Mouse (Mus musculus): ENCODE data around the gene Nudt8. TPM values are rescaled to one million over a fixed set of nuclear protein-coding genes. Genes with fewer than 3 reads are reported as not detected.
A peak's percentile ranks its signal among the peaks of the same experiment; 100 is the strongest.

Nudt8 gene
- polyA plus RNA-seq, 1 experiment from 2014 or later: 26.8 TPM

DNA sequence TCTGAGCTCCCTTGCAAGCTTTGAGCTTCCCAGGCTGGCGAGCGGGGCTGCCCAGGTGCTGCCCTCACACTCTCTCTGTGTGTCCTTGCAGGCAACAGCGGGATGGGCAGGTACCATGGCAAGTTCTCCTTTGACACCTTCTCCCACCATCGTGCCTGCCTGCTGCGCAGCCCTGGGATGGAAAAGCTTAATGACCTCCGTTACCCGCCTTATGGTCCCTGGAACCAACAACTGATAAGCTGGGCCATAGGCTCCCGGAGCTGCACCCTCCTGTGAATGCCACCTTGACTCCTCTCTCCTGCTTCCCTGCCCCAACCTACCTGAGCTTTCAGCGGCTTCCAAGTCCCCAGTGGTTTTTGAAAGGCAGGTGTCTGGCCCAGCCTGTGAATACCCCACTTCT is 19.5 kb upstream of the Nudt8 start:
- Histone ChIP-seq H3K4me1 (ENCODE audit: control insufficient read depth, insufficient read depth, low read length) (no peaks in the 10 kb centered on the region), H3K36me3 (ENCODE audit: control insufficient read depth, insufficient read depth, low read length) (no peaks in the 10 kb centered on the region), H3K9me3 (ENCODE audit: control insufficient read depth, low read length) (no peaks in the 10 kb centered on the region), H3K27me3 (ENCODE audit: control insufficient read depth, insufficient read depth, low read length) (no peaks in the 10 kb centered on the region), H3K27ac (replicated peaks; ENCODE audit: low read depth, low read length) (no peak overlapping the region), H3K4me2 (ENCODE audit: low read length) (no peak overlapping the region), H3K4me3 (replicated peaks; ENCODE audit: low read depth, low read length) (no peak overlapping the region), H3K9ac (replicated peaks; ENCODE audit: low read length) (no peak overlapping the region)
- no peak for DNase-seq
- 75% methylated on average over 9 of the region's 9 CpGs for WGBS
- ATAC-seq (ENCODE audit: low FRiP score, low TSS enrichment): no peak

DNA sequence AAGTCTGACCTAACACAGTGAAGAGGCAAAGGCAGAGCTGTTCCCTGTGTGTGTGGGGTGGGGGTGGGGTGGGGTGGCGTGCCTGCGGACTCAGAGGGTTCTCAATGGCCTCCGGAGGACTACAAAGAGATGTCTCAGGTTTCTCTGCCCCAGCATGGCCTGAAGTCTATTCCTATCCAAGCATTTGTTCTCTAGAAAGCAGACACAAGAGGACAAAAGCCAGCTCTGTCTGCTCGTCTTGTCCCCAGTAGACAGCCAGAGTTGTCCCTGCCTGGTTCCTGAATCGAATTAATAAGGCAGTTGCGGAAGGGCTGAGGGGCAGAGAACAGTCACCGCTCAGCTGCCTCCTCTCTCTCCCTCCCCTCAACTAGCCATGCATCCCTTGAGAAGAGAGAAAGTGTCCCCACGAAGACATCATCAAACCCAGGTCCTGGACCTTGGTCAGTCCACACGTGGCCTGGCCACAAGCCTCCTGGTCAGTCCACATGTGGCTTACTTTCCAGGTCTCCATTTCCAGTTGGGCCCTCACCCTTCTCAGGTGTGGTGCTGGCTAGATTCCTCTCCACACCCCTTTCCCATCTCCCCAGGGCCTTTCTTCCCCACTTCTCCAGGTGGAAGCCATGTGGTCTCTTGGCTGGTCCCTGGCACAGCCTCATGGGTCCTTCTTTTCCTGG is 16.7 kb upstream of the Nudt8 start:
- Histone ChIP-seq H3K9me3 (ENCODE audit: control insufficient read depth, low read length) (no peaks in the 10 kb centered on the region), H3K27ac (replicated peaks; ENCODE audit: low read depth, low read length) (no peak overlapping the region), H3K9ac (replicated peaks; ENCODE audit: low read length) (no peak overlapping the region), H3K4me3 (replicated peaks; ENCODE audit: low read depth, low read length) (no peak overlapping the region), H3K4me2 (ENCODE audit: low read length) (no peak overlapping the region), H3K27me3 (ENCODE audit: control insufficient read depth, insufficient read depth, low read length) (no peaks in the 10 kb centered on the region), H3K4me1 (ENCODE audit: control insufficient read depth, insufficient read depth, low read length) (no peaks in the 10 kb centered on the region), H3K36me3 (ENCODE audit: control insufficient read depth, insufficient read depth, low read length) (no peaks in the 10 kb centered on the region)
- WGBS: 17% methylated on average over 9 of the region's 9 CpGs
- DNase-seq (no peak), ATAC-seq (ENCODE audit: low FRiP score, low TSS enrichment) (no peak)

DNA sequence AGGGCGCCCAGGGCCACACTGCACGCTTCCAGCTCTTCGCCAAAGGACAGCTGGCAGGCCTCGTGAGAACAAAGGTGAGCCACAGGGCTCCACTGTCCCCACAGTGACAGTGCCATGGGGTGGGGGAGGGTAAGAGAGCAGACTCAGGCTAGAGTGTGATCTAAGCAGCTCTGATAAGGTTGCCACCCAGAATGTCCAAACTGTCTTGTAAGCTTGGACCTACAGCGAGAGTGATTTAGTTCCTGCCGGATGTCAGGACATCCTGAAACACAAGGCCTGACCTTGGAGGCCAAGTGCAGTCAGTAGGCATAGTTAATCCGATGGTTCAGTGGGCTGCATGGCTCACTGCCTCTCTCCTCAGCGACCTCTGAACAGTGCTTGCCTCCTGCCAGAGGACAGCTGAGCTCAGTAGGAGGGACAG is 15.1 kb upstream of the Nudt8 start:
- ATAC-seq (ENCODE audit: low FRiP score, low TSS enrichment): no peak
- Histone ChIP-seq H3K9ac (replicated peaks; ENCODE audit: low read length) (no peak overlapping the region), H3K9me3 (ENCODE audit: control insufficient read depth, low read length) (no peaks in the 10 kb centered on the region), H3K4me1 (ENCODE audit: control insufficient read depth, insufficient read depth, low read length) (no peaks in the 10 kb centered on the region), H3K36me3 (ENCODE audit: control insufficient read depth, insufficient read depth, low read length) (no peaks in the 10 kb centered on the region), H3K27ac (replicated peaks; ENCODE audit: low read depth, low read length) (no peak overlapping the region), H3K27me3 (ENCODE audit: control insufficient read depth, insufficient read depth, low read length) (no peaks in the 10 kb centered on the region), H3K4me3 (replicated peaks; ENCODE audit: low read depth, low read length) (no peak overlapping the region), H3K4me2 (ENCODE audit: low read length) (no peak overlapping the region)
- peak; percentile 6 for DNase-seq
- WGBS: 11% methylated on average over 8 of the region's 8 CpGs

DNA sequence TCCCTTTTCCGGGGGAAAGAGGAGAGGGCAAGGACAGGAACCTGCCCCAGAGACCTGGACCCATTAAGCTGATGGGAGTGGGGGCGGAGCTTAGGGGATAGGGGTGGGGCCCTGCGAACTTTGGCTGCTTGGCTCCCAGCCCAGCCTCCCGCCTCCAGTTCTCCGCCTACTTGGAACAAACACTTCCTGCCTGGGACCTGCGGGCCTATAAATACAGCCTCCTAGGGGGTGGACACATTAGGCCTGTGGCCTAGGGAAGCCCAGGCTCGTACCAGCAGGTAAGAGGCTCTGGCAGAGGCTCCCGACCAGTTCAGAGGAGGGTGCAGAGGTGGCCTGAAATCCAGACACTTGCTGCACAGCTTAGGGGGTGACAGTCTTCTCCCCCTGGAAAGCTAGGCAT is 14.0 kb upstream of the Nudt8 start, which contains the start of gene Acy3:
TSS of gene Acy3 (plus strand) at position 237 of the 400 bp plus-strand sequence.
- H3K4me2 ChIP-seq (ENCODE audit: low read length): no peak within 1 kb of the TSS
- no peak within 1 kb of the TSS; the same call in 1 of the 2 replicates for H3K9ac ChIP-seq (replicated peaks; ENCODE audit: low read length)
- H3K4me3 ChIP-seq (replicated peaks; ENCODE audit: low read depth, low read length): no peak within 1 kb of the TSS
- H3K9me3 ChIP-seq (ENCODE audit: control insufficient read depth, low read length): no peaks in the 10 kb centered on the region
- no peaks in the 10 kb centered on the region for H3K4me1 ChIP-seq (ENCODE audit: control insufficient read depth, insufficient read depth, low read length)
- no peaks in the 10 kb centered on the region for H3K27me3 ChIP-seq (ENCODE audit: control insufficient read depth, insufficient read depth, low read length)
- 15% methylated on average over 8 of the region's 8 CpGs for WGBS
- no peaks in the 10 kb centered on the region for H3K36me3 ChIP-seq (ENCODE audit: control insufficient read depth, insufficient read depth, low read length)
- ATAC-seq (ENCODE audit: low FRiP score, low TSS enrichment): no peak
- peak; percentile 48 for DNase-seq
- H3K27ac ChIP-seq (replicated peaks; ENCODE audit: low read depth, low read length): no peak within 1 kb of the TSS

DNA sequence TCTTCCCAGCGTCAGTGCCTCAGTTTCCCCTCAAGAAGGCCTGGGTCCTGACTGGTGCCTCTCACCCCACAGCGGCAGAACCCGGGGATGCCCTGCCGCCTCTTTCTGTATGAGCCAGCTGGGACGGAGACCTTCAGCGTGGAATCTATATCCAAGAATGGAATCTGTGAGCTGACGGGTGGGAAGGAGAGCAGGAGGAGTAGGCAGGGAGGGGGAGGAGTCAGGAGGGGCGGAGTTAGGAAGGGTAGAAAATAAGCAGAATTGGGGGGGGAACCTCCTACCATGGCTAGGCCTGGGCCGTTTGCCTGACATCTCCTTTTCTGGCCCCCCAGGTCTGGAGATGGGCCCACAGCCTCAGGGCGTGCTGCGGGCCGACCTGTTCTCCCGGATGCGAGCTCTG is 12.3 kb upstream of the Nudt8 start:
- Histone ChIP-seq H3K9ac (replicated peaks; ENCODE audit: low read length) (no peak overlapping the region), H3K4me2 (ENCODE audit: low read length) (no peak overlapping the region), H3K9me3 (ENCODE audit: control insufficient read depth, low read length) (no peaks in the 10 kb centered on the region), H3K27me3 (ENCODE audit: control insufficient read depth, insufficient read depth, low read length) (no peaks in the 10 kb centered on the region), H3K4me3 (replicated peaks; ENCODE audit: low read depth, low read length) (no peak overlapping the region), H3K27ac (replicated peaks; ENCODE audit: low read depth, low read length) (no peak overlapping the region), H3K4me1 (ENCODE audit: control insufficient read depth, insufficient read depth, low read length) (no peaks in the 10 kb centered on the region), H3K36me3 (ENCODE audit: control insufficient read depth, insufficient read depth, low read length) (no peaks in the 10 kb centered on the region)
- whole genome bisulfite sequencing: 93% methylated on average over 14 of the region's 14 CpGs
- ATAC-seq (ENCODE audit: low FRiP score, low TSS enrichment): no peak
- DNase-seq: no peak

DNA sequence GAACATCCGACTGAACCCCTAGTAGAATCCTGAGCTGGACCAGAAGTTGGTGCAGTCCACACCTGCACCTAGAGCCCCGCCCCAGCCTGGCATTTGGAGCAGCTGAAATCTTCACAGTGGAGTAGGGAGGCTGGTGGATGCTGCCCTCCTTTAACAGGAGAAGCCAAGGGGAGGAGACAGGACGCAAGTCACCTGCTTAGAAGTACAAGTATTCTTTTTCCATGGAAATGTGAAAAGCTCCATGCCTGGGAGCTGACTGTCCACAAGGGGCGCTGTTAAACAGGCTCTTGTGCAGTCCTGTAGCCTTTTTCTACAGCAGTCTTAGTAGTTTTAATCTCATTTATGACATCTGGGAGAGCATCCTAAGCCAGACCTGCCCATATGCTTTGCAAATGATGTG is 11.6 kb upstream of the Nudt8 start:
- no peaks in the 10 kb centered on the region for H3K27me3 ChIP-seq (ENCODE audit: control insufficient read depth, insufficient read depth, low read length)
- 89% methylated on average over 4 of the region's 4 CpGs for WGBS
- DNase-seq (no peak), ATAC-seq (ENCODE audit: low FRiP score, low TSS enrichment) (no peak)
- no peaks in the 10 kb centered on the region for H3K9me3 ChIP-seq (ENCODE audit: control insufficient read depth, low read length)
- no peak overlapping the region for H3K4me2 ChIP-seq (ENCODE audit: low read length)
- H3K4me3 ChIP-seq (replicated peaks; ENCODE audit: low read depth, low read length): no peak overlapping the region
- no peaks in the 10 kb centered on the region for H3K4me1 ChIP-seq (ENCODE audit: control insufficient read depth, insufficient read depth, low read length)
- no peak overlapping the region for H3K9ac ChIP-seq (replicated peaks; ENCODE audit: low read length)
- no peaks in the 10 kb centered on the region for H3K36me3 ChIP-seq (ENCODE audit: control insufficient read depth, insufficient read depth, low read length)
- H3K27ac ChIP-seq (replicated peaks; ENCODE audit: low read depth, low read length): no peak overlapping the region

DNA sequence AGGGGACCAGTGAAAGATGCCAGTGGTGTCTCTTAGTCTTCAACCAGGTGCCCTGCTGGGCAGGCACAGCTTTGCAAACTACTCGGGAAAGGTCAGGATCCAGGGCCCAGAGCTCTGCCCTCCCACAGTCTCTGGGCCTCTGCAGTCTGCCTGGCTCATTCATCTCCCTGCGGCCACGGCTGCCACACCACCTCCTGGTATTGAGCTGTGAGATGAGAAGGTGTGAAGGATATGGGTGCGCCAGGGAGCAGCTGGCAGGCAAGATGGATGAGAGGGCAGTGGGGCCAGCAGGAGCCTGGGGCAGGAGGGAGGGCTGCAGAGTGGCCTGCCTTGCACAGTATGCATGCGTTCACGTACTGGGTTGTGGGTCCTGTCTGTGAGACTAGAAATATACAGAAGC is 9.6 kb upstream of the Nudt8 start:
- Histone ChIP-seq H3K4me1 (ENCODE audit: control insufficient read depth, insufficient read depth, low read length) (no peaks in the 10 kb centered on the region), H3K4me2 (ENCODE audit: low read length) (no peak overlapping the region), H3K9ac (replicated peaks; ENCODE audit: low read length) (no peak overlapping the region), H3K4me3 (replicated peaks; ENCODE audit: low read depth, low read length) (no peak overlapping the region), H3K27me3 (ENCODE audit: control insufficient read depth, insufficient read depth, low read length) (no peaks in the 10 kb centered on the region), H3K36me3 (ENCODE audit: control insufficient read depth, insufficient read depth, low read length) (no peaks in the 10 kb centered on the region), H3K27ac (replicated peaks; ENCODE audit: low read depth, low read length) (no peak overlapping the region), H3K9me3 (ENCODE audit: control insufficient read depth, low read length) (no peaks in the 10 kb centered on the region)
- 64% methylated on average over 6 of the region's 6 CpGs for WGBS
- DNase-seq (no peak), ATAC-seq (ENCODE audit: low FRiP score, low TSS enrichment) (no peak)

DNA sequence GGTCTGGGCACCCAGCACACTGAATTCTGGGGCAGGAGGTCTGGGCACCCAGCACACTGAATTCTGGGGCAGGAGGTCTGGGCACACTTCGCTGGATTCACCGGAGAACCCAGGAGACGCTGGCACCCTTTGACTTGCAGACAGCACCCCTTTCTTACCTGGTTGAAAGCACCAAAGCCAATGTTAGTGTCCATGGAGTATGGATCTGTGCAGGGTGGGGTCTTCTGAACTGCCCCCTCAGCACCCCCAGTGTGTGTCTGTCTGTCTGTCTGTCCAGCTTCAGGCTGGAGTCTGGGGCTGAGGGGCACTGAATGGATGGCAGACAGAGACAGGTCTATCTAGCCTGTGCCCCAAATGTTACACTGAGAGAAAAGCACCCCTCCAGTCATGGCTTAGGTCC is 8.8 kb upstream of the Nudt8 start:
- Histone ChIP-seq H3K27me3 (ENCODE audit: control insufficient read depth, insufficient read depth, low read length) (no peaks in the 10 kb centered on the region), H3K4me3 (replicated peaks; ENCODE audit: low read depth, low read length) (no peak overlapping the region), H3K36me3 (ENCODE audit: control insufficient read depth, insufficient read depth, low read length) (no peaks in the 10 kb centered on the region), H3K27ac (replicated peaks; ENCODE audit: low read depth, low read length) (no peak overlapping the region), H3K9me3 (ENCODE audit: control insufficient read depth, low read length) (no peaks in the 10 kb centered on the region), H3K9ac (replicated peaks; ENCODE audit: low read length) (no peak overlapping the region), H3K4me2 (ENCODE audit: low read length) (no peak overlapping the region), H3K4me1 (ENCODE audit: control insufficient read depth, insufficient read depth, low read length) (no peaks in the 10 kb centered on the region)
- no peak for DNase-seq
- ATAC-seq (ENCODE audit: low FRiP score, low TSS enrichment): no peak
- WGBS: 96% methylated on average over 3 of the region's 3 CpGs

DNA sequence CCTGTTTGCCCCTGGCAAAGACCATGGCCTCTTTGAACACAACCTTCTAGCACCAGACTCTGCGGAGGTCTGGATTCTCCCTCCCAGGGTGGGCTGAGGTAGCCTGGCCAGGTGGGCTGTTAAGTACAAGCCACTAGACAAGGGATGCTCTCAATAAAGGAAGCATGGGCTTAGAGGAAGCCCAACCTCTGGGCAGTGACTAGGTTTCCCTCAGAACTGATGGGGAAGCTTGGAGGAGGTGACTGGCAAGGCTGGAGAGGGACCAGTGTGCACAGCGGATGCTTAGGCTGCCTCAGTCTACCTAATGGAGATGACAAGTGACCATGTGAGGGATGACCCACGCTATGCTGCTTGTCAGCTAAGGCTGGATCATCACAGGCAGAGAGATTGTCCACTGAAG is 8.4 kb upstream of the Nudt8 start:
- Histone ChIP-seq H3K27me3 (ENCODE audit: control insufficient read depth, insufficient read depth, low read length) (no peaks in the 10 kb centered on the region), H3K9ac (replicated peaks; ENCODE audit: low read length) (no peak overlapping the region), H3K4me1 (ENCODE audit: control insufficient read depth, insufficient read depth, low read length) (no peaks in the 10 kb centered on the region), H3K36me3 (ENCODE audit: control insufficient read depth, insufficient read depth, low read length) (no peaks in the 10 kb centered on the region), H3K4me2 (ENCODE audit: low read length) (no peak overlapping the region), H3K9me3 (ENCODE audit: control insufficient read depth, low read length) (no peaks in the 10 kb centered on the region), H3K27ac (replicated peaks; ENCODE audit: low read depth, low read length) (no peak overlapping the region), H3K4me3 (replicated peaks; ENCODE audit: low read depth, low read length) (no peak overlapping the region)
- DNase-seq: no peak
- no peak for ATAC-seq (ENCODE audit: low FRiP score, low TSS enrichment)
- 85% methylated on average over 3 of the region's 3 CpGs for WGBS
